Mouse (Mus musculus) ovary, postnatal 14 days (tissue): ENCODE data around the gene Ranbp1.
"Not testable (repeated sequence)": the region's sequence is repeated elsewhere in the genome, so short reads cannot be mapped to it uniquely, and the experiment has no call there.

Experiments
- DNase-seq: peaks from one replicate; pipeline ENCODE4 v3.0.0; 2022; ENCODE audit warnings: low spot score

Ranbp1 gene

GRCm38 (mm10) chr16:18202061-18202460 is 46.5 kb downstream of the Ranbp1 start:
- no peak for DNase-seq

GRCm38 (mm10) chr16:18201620-18202019 is 46.9 kb downstream of the Ranbp1 start:
- no peak for DNase-seq

GRCm38 (mm10) chr16:18200062-18200461 is 48.5 kb downstream of the Ranbp1 start:
- no peak for DNase-seq

- no peak for DNase-seq
Observed at GRCm38 (mm10) chr16:18198365-18199098, 50.0 kb downstream of the Ranbp1 start.

- DNase-seq: no peak
Observed at GRCm38 (mm10) chr16:18197881-18198280, 50.7 kb downstream of the Ranbp1 start.

GRCm38 (mm10) chr16:18195561-18195960 is 53.0 kb downstream of the Ranbp1 start:
- not testable (repeated sequence) for DNase-seq

- DNase-seq: no peak
Observed at GRCm38 (mm10) chr16:18195068-18195467, 53.5 kb downstream of the Ranbp1 start.

GRCm38 (mm10) chr16:18194208-18194985 is 54.1 kb downstream of the Ranbp1 start:
- DNase-seq: no peak

GRCm38 (mm10) chr16:18191006-18191405 is 57.5 kb downstream of the Ranbp1 start:
- DNase-seq: no peak
